8 mouse cellular contexts compared by ENCODE assay signal in the genomic region with DNA sequence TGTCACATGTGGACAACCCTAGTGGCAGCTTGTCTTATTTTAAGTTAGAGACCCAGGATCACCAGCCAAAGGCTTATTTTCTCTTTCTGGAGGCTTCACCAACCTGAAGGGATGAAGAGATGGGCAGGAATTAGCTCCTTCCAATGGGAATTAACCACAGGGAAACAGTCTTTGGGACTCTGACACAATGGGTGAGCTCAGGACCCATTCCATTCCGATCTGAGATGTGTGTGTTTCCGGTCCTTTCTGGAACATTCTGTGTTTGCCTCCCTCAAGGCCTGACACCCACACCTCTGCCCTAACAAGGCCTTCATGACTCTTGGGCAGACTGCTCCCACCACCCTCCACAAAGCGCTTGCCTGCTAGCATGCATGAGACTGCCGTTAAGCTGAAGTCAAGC. TPM values are rescaled to one million over a fixed set of nuclear protein-coding genes. Genes with fewer than 3 reads are reported as not detected.
DNase-seq lines count a peak whose midpoint lies in the region; ATAC-seq and TF ChIP-seq lines count a peak whose summit lies in the region.

A gene (plus strand): TSS at position 301 of the 400 bp plus-strand sequence.

- no peaks in the 10 kb centered on the region for H3K36me3 ChIP-seq in heart, embryonic 11.5 days (ENCODE audit: control insufficient read depth, insufficient read depth, low read length)
- peaks cover 0 to 7% of the 10 kb centered on the region in 2 experiments; a peak in 2 of 4 replicates for H3K36me3 ChIP-seq in MEL (ENCODE audit: control insufficient read depth in 1 of 2, insufficient read depth in 2 of 2, low read length in 2 of 2)
- H3K36me3 ChIP-seq in forebrain, embryonic 15.5 days: no peaks in the 10 kb centered on the region
- no peaks in the 10 kb centered on the region for H3K36me3 ChIP-seq in liver, embryonic 15.5 days (replicated peaks)

- H3K27me3 ChIP-seq in heart, embryonic 11.5 days (ENCODE audit: control insufficient read depth, insufficient read depth, low read length): no peaks in the 10 kb centered on the region
- no peaks in the 10 kb centered on the region for H3K27me3 ChIP-seq in MEL (ENCODE audit: control insufficient read depth in 1 of 2, insufficient read depth in 2 of 2, low read length in 2 of 2)
- H3K27me3 ChIP-seq in forebrain, embryonic 15.5 days: no peaks in the 10 kb centered on the region
- H3K27me3 ChIP-seq in liver, embryonic 15.5 days: no peaks in the 10 kb centered on the region

- TF ChIP-seq RAD21 in MEL (IDR thresholded peaks at IDR 0.05; ENCODE audit: low read depth, low read length): no peak

- no peaks in the 10 kb centered on the region for H3K79me2 ChIP-seq in MEL (ENCODE audit: control insufficient read depth, insufficient read depth, low read length, poor library complexity)

- H3K9ac ChIP-seq in heart, embryonic 11.5 days (ENCODE audit: low read depth, low read length): peak within 1 kb of the TSS; percentile 70
- H3K9ac ChIP-seq in MEL (ENCODE audit: control insufficient read depth, low read depth, low read length, poor library complexity, severe bottlenecking): no peak within 1 kb of the TSS
- H3K9ac ChIP-seq in forebrain, embryonic 15.5 days (replicated peaks): peak within 1 kb of the TSS; percentile 27; the same call in 1 of the 2 replicates
- H3K9ac ChIP-seq in liver, embryonic 15.5 days: peak within 1 kb of the TSS; percentile 33

- no peak for TF ChIP-seq EP300 in MEL (IDR thresholded peaks at IDR 0.05; ENCODE audit: low read depth in 1 of 2, low read length in 2 of 2)

- no peaks in the 10 kb centered on the region for H3K9me3 ChIP-seq in heart, embryonic 11.5 days (replicated peaks; ENCODE audit: control insufficient read depth, low read length)
- no peaks in the 10 kb centered on the region for H3K9me3 ChIP-seq in MEL (replicated peaks; ENCODE audit: insufficient read depth, low read length)
- H3K9me3 ChIP-seq in forebrain, embryonic 15.5 days: no peaks in the 10 kb centered on the region
- H3K9me3 ChIP-seq in liver, embryonic 15.5 days (replicated peaks): no peaks in the 10 kb centered on the region

- no peak for ATAC-seq in heart, embryonic 11.5 days (replicated peaks; ENCODE audit: insufficient number of reproducible peaks, low FRiP score, low TSS enrichment)
- ATAC-seq in forebrain, embryonic 15.5 days (replicated peaks): no peak
- ATAC-seq in liver, embryonic 15.5 days (ENCODE audit: insufficient read depth): no peak
- ATAC-seq in CD4-positive, CD25-positive, alpha-beta regulatory T cell, adult 4 months: no peak
- ATAC-seq in megakaryocyte progenitor cell, adult 5-6 weeks (replicated peaks; ENCODE audit: poor library complexity): no peak

- no peak for TF ChIP-seq POLR2A in MEL (IDR thresholded peaks at IDR 0.05; ENCODE audit: control insufficient read depth in 1 of 2, insufficient read depth in 1 of 2, low read depth in 1 of 2, low read length in 2 of 2, poor library complexity in 1 of 2)

- H3K27ac ChIP-seq in heart, embryonic 11.5 days (ENCODE audit: low read depth, low read length): peak within 1 kb of the TSS; percentile 93
- H3K27ac ChIP-seq in MEL (ENCODE audit: control insufficient read depth, low read depth, low read length): peak within 1 kb of the TSS; percentile 20
- H3K27ac ChIP-seq in forebrain, embryonic 15.5 days (replicated peaks): peak within 1 kb of the TSS; percentile 85
- H3K27ac ChIP-seq in liver, embryonic 15.5 days (replicated peaks): peak within 1 kb of the TSS; percentile 93

- intact Hi-C loops in heart, postnatal 14 days (cut with DNase I): loop anchor here (2.0 kb wide), 1 partner anchor 88 kb away; no protein-coding TSS in a partner anchor

- no peak for DNase-seq in heart, postnatal 14 days
- DNase-seq in MEL (ENCODE audit: low read depth, low spot score): no peak
- no peak for DNase-seq in right cerebral cortex, postnatal 36 days (ENCODE audit: low spot score in 2 of 2)

- 69% methylated on average over 4 of the region's 4 CpGs for WGBS in heart, embryonic 11.5 days (ENCODE audit: insufficient replicate concordance)
- WGBS in forebrain, embryonic 15.5 days: 81% methylated on average over 4 of the region's 4 CpGs
- 76% methylated on average over 4 of the region's 4 CpGs for WGBS in liver, embryonic 15.5 days (ENCODE audit: insufficient replicate concordance)

- no peak within 1 kb of the TSS for H3K4me3 ChIP-seq in heart, embryonic 11.5 days (ENCODE audit: low read depth, low read length)
- no peak within 1 kb of the TSS for H3K4me3 ChIP-seq in MEL (ENCODE audit: control insufficient read depth in 1 of 2, insufficient read depth in 1 of 2, low read depth in 2 of 2, low read length in 2 of 2)
- no peak within 1 kb of the TSS for H3K4me3 ChIP-seq in forebrain, embryonic 15.5 days
- H3K4me3 ChIP-seq in liver, embryonic 15.5 days (replicated peaks): no peak within 1 kb of the TSS

- H3K4me2 ChIP-seq in heart, embryonic 11.5 days: peak within 1 kb of the TSS; percentile 45
- H3K4me2 ChIP-seq in forebrain, embryonic 15.5 days (replicated peaks): peak within 1 kb of the TSS; percentile 39; the same call in 1 of the 2 replicates
- peak within 1 kb of the TSS; percentile 63; the same call in 1 of the 2 replicates for H3K4me2 ChIP-seq in liver, embryonic 15.5 days

- no peak for TF ChIP-seq CTCF in MEL (IDR thresholded peaks at IDR 0.05 in 2 of 3, conservative IDR thresholded peaks at IDR 0.05 in 1 of 3; ENCODE audit: control insufficient read depth in 1 of 3, insufficient read depth in 1 of 3, low read depth in 2 of 3, low read length in 3 of 3, poor library complexity in 1 of 3, severe bottlenecking in 1 of 3)

- peaks cover 29% of the 10 kb centered on the region for H3K4me1 ChIP-seq in heart, embryonic 11.5 days (ENCODE audit: control insufficient read depth, insufficient read depth, low read length)
- peaks cover 0 to 27% of the 10 kb centered on the region in 2 experiments; a peak in 2 of 4 replicates for H3K4me1 ChIP-seq in MEL (ENCODE audit: control insufficient read depth in 1 of 2, insufficient read depth in 2 of 2, low read length in 2 of 2)
- H3K4me1 ChIP-seq in forebrain, embryonic 15.5 days: peaks cover 29% of the 10 kb centered on the region
- H3K4me1 ChIP-seq in liver, embryonic 15.5 days (replicated peaks): peaks cover 83% of the 10 kb centered on the region

TF ChIP-seq in MEL, 35 proteins besides CTCF, POLR2A, EP300 and RAD21:
- no peak for TF ChIP-seq BHLHE40 (IDR thresholded peaks at IDR 0.05; ENCODE audit: borderline replicate concordance, low read depth, low read length)
- no peak for TF ChIP-seq NRF1 (IDR thresholded peaks at IDR 0.05; ENCODE audit: insufficient read depth, low read depth, low read length, poor library complexity, severe bottlenecking)

RNA-seq across cellular contexts. Expression of the gene that starts here (rescaled TPM):
- polyA plus RNA-seq in heart, embryonic 11.5 days (2014; fragmentation: Nextera tagmentation; extraction: Ambion mirVana): 4.6 and 5.0 TPM in 2 replicates
- total RNA-seq in heart, postnatal 14 days (2021): 1 to 10 TPM; 3.4 to 3.6 TPM
- 1.3 and 1.4 TPM in 2 replicates for total RNA-seq in MEL (2012; rRNA removed)
- polyA plus RNA-seq in MEL (2012; ENCODE audit: insufficient read depth in 1 of 2, insufficient read length in 2 of 2, low read depth in 1 of 2, low replicate concordance in 2 of 2, missing spikeins in 1 of 2): 1 to 10 TPM in 1 of 2 experiments, not detected in 1; 5.1 TPM
- 4.9 and 5.1 TPM in 2 replicates for polyA plus RNA-seq in forebrain, embryonic 15.5 days (2015; fragmentation: Nextera tagmentation; extraction: Ambion mirVana)
- polyA plus RNA-seq in liver, embryonic 15.5 days (2015; fragmentation: Nextera tagmentation; extraction: Ambion mirVana): 9.5 and 10.2 TPM in 2 replicates
- polyA plus RNA-seq in CD4-positive, CD25-positive, alpha-beta regulatory T cell, adult 4 months (2017; shearing (Covaris generic)): 1 to 10 TPM; 6.4 to 7.5 TPM
- 3.2 and 3.3 TPM in 2 replicates for total RNA-seq in megakaryocyte progenitor cell, adult 5-6 weeks (2015)
- total RNA-seq in megakaryocyte progenitor cell, adult 5-6 weeks (2017): 2.8 and 3.1 TPM in 2 replicates

Comparison
In these comparisons a context has a peak if more than half of its experiments do, and no peak if none do; other contexts are left out.
1. H3K27ac ChIP-seq: peak in every context shown above with its lines; median percentile 93 in heart, embryonic 11.5 days; 93 in liver, embryonic 15.5 days; 85 in forebrain, embryonic 15.5 days; 20 in MEL.